Mouse (Mus musculus): Measurements from ENCODE around the gene Fkbp8. TPM values are rescaled to one million over a fixed set of nuclear protein-coding genes. Genes with fewer than 3 reads are reported as not detected.

Fkbp8 gene
- 382 TPM for polyA plus RNA-seq (2017; shearing (Covaris generic))

GRCm38 (mm10) chr8:70527512-70528181 lies at the start of gene Fkbp8, which contains the start of gene Kxd1:
Gene Fkbp8, plus strand, starts transcription at chr8:70527724.
Gene Kxd1, minus strand, starts transcription at chr8:70527956.

DNA sequence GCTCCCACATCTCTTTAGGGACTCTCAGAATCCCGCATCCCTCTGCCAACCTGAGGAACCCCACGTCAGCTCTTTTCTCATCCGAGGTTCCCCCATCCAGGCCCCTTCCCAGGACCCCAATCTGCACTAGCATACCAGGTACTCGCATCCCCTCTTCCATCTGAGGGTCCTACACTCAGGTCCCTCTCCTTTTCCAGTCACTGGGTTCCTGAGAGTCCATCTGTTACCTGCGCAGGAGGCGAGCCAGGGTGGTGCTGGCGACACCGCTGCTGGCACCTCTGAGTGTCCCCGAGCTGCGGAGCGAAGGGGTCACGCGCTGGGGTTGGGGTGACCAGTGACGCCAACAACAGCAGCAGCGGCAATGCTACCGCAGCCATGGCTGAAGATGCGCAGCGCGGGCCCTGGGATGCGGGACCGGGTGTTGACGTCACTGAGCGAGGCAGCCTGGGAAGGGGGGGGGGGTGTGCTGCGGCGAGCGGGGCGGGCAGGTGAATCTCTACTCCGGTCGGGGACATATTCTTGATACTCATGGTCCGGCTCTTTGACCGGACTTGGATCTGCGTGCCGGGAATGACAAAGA lies 40.5 kb upstream of the Fkbp8 start, which contains the start of gene Tmem59l:
Tmem59l (minus strand) TSS at position 418 of the 580 bp plus-strand sequence.

DNA sequence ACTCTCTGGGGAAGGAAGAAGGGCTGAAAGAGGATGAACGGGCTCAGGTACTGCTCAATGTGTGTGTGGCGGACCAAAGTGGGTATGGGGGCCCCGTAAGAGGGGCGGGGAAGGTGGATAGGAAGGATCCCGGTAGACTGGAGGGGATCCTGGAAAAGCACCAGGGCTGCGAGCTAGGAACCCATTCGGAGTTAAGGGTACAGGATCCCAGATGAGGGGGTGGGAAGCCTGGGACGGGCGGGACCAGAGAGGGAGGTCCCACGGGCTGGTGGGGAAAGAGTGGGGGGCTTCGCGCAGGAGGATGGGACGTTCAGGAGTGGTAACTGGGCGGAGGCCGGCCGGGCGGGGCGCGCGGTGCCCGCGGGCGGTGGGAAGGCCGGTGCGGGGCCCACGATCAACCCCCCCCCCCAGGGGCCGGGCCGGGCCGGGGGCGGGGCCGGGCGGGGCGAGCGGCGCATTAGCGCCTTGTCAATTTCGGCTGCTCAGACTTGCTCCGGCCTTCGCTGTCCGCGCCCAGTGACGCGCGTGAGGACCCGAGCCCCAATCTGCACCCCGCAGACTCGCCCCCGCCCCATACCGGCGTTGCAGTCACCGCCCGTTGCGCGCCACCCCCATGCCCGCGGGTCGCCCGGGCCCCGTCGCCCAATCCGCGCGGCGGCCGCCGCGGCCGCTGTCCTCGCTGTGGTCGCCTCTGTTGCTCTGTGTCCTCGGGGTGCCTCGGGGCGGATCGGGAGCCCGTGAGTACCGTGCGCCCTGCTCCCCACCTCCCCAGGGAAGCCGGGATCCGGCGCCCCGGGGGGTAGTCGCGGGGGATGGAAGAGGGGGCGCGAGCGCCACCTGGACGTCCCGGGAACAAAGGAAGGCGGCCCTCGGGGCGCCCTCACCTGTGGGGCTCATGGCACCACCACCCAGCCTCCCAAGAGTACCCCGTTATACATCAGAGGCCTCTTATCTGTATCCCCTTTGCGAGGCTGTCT lies 34.6 kb upstream of the Fkbp8 start, which contains the start of gene Crlf1:
Crlf1 (plus strand) TSS at position 495 of the 977 bp plus-strand sequence.

GRCm38 (mm10) chr8:70506328-70507026 lies 21.0 kb upstream of the Fkbp8 start, which contains the start of gene Rex1bd:
Gene Rex1bd, minus strand, starts transcription at chr8:70506752.

GRCm38 (mm10) chr8:70510228-70510915 lies 17.2 kb upstream of the Fkbp8 start, which contains the start of gene Uba52:
Gene Uba52, minus strand, starts transcription at chr8:70510801.

GRCm38 (mm10) chr8:70539077-70539813 lies 11.7 kb downstream of the Fkbp8 start, which contains the start of gene Ell:
Gene Ell, plus strand, starts transcription at chr8:70539457.

Other genes starting within 250 kb of the Fkbp8 start
- 2.6 TPM for gene Homer3, start 244.9 kb upstream of the Fkbp8 start, polyA plus RNA-seq (2017; shearing (Covaris generic))
- gene Ddx49, start 225.2 kb upstream of the Fkbp8 start, polyA plus RNA-seq (2017; shearing (Covaris generic)) = 60.5 TPM
- gene Cope, start 225.2 kb upstream of the Fkbp8 start, polyA plus RNA-seq (2017; shearing (Covaris generic)) = 237 TPM
- gene Cers1, start 211.9 kb upstream of the Fkbp8 start, polyA plus RNA-seq (2017; shearing (Covaris generic)) = not detected
- gene Gdf1, start 197.9 kb upstream of the Fkbp8 start, polyA plus RNA-seq (2017; shearing (Covaris generic)) = 0.44 TPM
- 88.8 TPM for gene Upf1, start 174.4 kb upstream of the Fkbp8 start, polyA plus RNA-seq (2017; shearing (Covaris generic))
- gene Comp, start 154.2 kb upstream of the Fkbp8 start, polyA plus RNA-seq (2017; shearing (Covaris generic)) = 2.4 TPM
- gene Crtc1, start 88.1 kb upstream of the Fkbp8 start, polyA plus RNA-seq (2017; shearing (Covaris generic)) = 12.2 TPM
- gene Klhl26, start 50.8 kb upstream of the Fkbp8 start, polyA plus RNA-seq (2017; shearing (Covaris generic)) = 9.8 TPM
- not detected for gene Tmem59l, start 40.4 kb upstream of the Fkbp8 start, polyA plus RNA-seq (2017; shearing (Covaris generic))
- gene Crlf1, start 34.6 kb upstream of the Fkbp8 start, polyA plus RNA-seq (2017; shearing (Covaris generic)) = not detected
- gene Rex1bd, start 21.0 kb upstream of the Fkbp8 start, polyA plus RNA-seq (2017; shearing (Covaris generic)) = 62.7 TPM
- 1,566 TPM for gene Uba52, start 16.9 kb upstream of the Fkbp8 start, polyA plus RNA-seq (2017; shearing (Covaris generic))
- 67.1 TPM for gene Kxd1, start 232 bp downstream of the Fkbp8 start, polyA plus RNA-seq (2017; shearing (Covaris generic))
- 42.9 TPM for gene Ell, start 11.7 kb downstream of the Fkbp8 start, polyA plus RNA-seq (2017; shearing (Covaris generic))
- gene Isyna1, start 66.6 kb downstream of the Fkbp8 start, polyA plus RNA-seq (2017; shearing (Covaris generic)) = 86.8 TPM
- 127 TPM for gene Ssbp4, start 81.1 kb downstream of the Fkbp8 start, polyA plus RNA-seq (2017; shearing (Covaris generic))
- gene Lrrc25, start 88.4 kb downstream of the Fkbp8 start, polyA plus RNA-seq (2017; shearing (Covaris generic)) = 0.36 TPM
- not detected for gene Gdf15, start 104.7 kb downstream of the Fkbp8 start, polyA plus RNA-seq (2017; shearing (Covaris generic))
- 0.44 TPM for gene Pgpep1, start 132.7 kb downstream of the Fkbp8 start, polyA plus RNA-seq (2017; shearing (Covaris generic))
- 329 TPM for gene Lsm4, start 145.5 kb downstream of the Fkbp8 start, polyA plus RNA-seq (2017; shearing (Covaris generic))
- gene Jund, start 171.2 kb downstream of the Fkbp8 start, polyA plus RNA-seq (2017; shearing (Covaris generic)) = 969 TPM
- gene Iqcn, start 175.7 kb downstream of the Fkbp8 start, polyA plus RNA-seq (2017; shearing (Covaris generic)) = 0.07 TPM
- not detected for gene Gm3336, start 190.8 kb downstream of the Fkbp8 start, polyA plus RNA-seq (2017; shearing (Covaris generic))
- gene Pde4c, start 196.0 kb downstream of the Fkbp8 start, polyA plus RNA-seq (2017; shearing (Covaris generic)) = 0.22 TPM
- gene Rab3a, start 227.0 kb downstream of the Fkbp8 start, polyA plus RNA-seq (2017; shearing (Covaris generic)) = 3.6 TPM
- gene Mpv17l2, start 233.2 kb downstream of the Fkbp8 start, polyA plus RNA-seq (2017; shearing (Covaris generic)) = 26.5 TPM
- 12.9 TPM for gene Pik3r2, start 249.0 kb downstream of the Fkbp8 start, polyA plus RNA-seq (2017; shearing (Covaris generic))

All from naive thymus-derived CD4-positive, alpha-beta T cell, adult 5 months (primary cell).